Mouse (Mus musculus): ENCODE measurements around the gene Nbr1. TPM values are rescaled to one million over a fixed set of nuclear protein-coding genes. Genes with fewer than 3 reads are reported as not detected.
A peak's percentile ranks its signal among the peaks of the same experiment; 100 is the strongest.
"Not testable (repeated sequence)": the region's sequence is repeated elsewhere in the genome, so short reads cannot be mapped to it uniquely, and the experiment has no call there.

Nbr1 gene
- polyA plus RNA-seq, 1 experiment from 2014 or later: 61.2 TPM

DNA sequence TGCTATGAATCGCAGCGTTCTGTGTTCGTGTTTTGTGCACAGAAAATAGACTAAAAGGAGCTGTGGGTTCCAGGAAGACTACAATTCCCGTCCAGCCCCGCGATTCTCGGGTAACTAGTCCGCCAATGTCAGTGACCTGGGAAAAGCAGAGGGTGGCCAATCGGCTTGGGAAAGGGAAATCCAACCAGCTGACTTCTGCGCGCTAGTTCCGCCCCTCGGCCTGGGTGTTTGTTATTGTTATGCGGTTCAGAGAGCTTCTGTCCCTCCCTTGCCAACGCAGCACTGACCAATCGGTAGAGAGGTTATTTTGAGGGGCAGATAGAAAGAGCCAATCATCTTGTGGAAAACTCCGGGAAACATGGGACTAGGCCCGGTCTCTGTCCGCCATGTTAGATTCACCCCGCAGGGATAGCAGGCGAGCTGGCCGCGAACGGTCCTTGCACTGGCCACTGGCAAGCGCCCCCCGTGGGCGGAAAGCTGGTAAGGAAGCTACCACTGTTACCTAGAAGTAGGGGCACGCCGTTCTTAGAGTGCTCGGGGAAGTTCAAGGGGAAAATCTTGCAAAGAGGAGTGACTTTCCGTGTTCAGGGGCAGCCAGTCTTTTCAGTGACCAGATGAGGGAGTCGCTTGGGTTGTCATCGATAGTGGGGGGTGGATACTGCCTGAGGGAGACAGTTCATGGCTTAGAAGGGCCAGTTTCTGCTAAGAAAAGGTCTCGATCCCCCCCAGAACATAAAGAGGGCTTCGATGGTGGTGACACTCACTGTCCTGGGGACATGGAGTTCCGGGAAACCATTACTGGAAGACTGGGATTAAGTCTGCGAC lies 739 bp downstream of the Nbr1 start:
- Histone ChIP-seq H3K36me3 (no peaks in the 10 kb centered on the region), H3K4me2 (replicated peaks) (peak overlapping the region; percentile 56), H3K27ac (peak overlapping the region; percentile 92), H3K4me1 (replicated peaks) (peaks cover 14% of the 10 kb centered on the region; the same call in 1 of the 2 replicates), H3K9me3 (no peaks in the 10 kb centered on the region), H3K9ac (peak overlapping the region; percentile 77), H3K27me3 (replicated peaks) (no peaks in the 10 kb centered on the region), H3K4me3 (replicated peaks) (peak overlapping the region; percentile 88)
- peak; percentile 97 for ATAC-seq
- under 1% methylated on average over 37 of the region's 37 CpGs for WGBS

- H3K4me1 ChIP-seq (replicated peaks): peaks cover 14% of the 10 kb centered on the region; the same call in 1 of the 2 replicates
- WGBS: 9% methylated on average over 8 of the region's 8 CpGs
- peak overlapping the region; percentile 88 for H3K4me3 ChIP-seq (replicated peaks)
- no peaks in the 10 kb centered on the region for H3K27me3 ChIP-seq (replicated peaks)
- peak overlapping the region; percentile 91 for H3K27ac ChIP-seq
- no peaks in the 10 kb centered on the region for H3K9me3 ChIP-seq
- H3K36me3 ChIP-seq: peaks cover 5% of the 10 kb centered on the region; the same call in 1 of the 2 replicates
- H3K4me2 ChIP-seq (replicated peaks): peak overlapping the region; percentile 56
- ATAC-seq: no peak
- peak overlapping the region; percentile 77 for H3K9ac ChIP-seq
Measured at GRCm38 (mm10) chr11:101553354-101553930, 1.5 kb downstream of the Nbr1 start.

GRCm38 (mm10) chr11:101556541-101556940 lies 4.6 kb downstream of the Nbr1 start:
- Histone ChIP-seq H3K27ac (no peak overlapping the region), H3K36me3 (peaks cover 10% of the 10 kb centered on the region; the same call in 1 of the 2 replicates), H3K27me3 (replicated peaks) (no peaks in the 10 kb centered on the region), H3K4me3 (replicated peaks) (no peak overlapping the region), H3K9me3 (no peaks in the 10 kb centered on the region), H3K9ac (no peak overlapping the region), H3K4me2 (replicated peaks) (no peak overlapping the region), H3K4me1 (replicated peaks) (peaks cover 8% of the 10 kb centered on the region; the same call in 1 of the 2 replicates)
- 81% methylated on average over 7 of the region's 7 CpGs for WGBS
- ATAC-seq: no peak

- H3K9ac ChIP-seq: no peak overlapping the region
- peaks cover 8% of the 10 kb centered on the region; the same call in 1 of the 2 replicates for H3K4me1 ChIP-seq (replicated peaks)
- H3K9me3 ChIP-seq: no peaks in the 10 kb centered on the region
- whole genome bisulfite sequencing: 67% methylated on average over 2 of the region's 2 CpGs
- H3K4me3 ChIP-seq (replicated peaks): no peak overlapping the region
- H3K4me2 ChIP-seq (replicated peaks): no peak overlapping the region
- ATAC-seq: no peak
- H3K36me3 ChIP-seq: peaks cover 10% of the 10 kb centered on the region; the same call in 1 of the 2 replicates
- H3K27ac ChIP-seq: no peak overlapping the region
- H3K27me3 ChIP-seq (replicated peaks): no peaks in the 10 kb centered on the region
Measured at GRCm38 (mm10) chr11:101556954-101557353, 5.0 kb downstream of the Nbr1 start.

GRCm38 (mm10) chr11:101562391-101562790 lies 10.4 kb downstream of the Nbr1 start:
- Histone ChIP-seq H3K27me3 (replicated peaks) (no peaks in the 10 kb centered on the region), H3K27ac (no peak overlapping the region), H3K9ac (no peak overlapping the region), H3K4me3 (replicated peaks) (no peak overlapping the region), H3K9me3 (no peaks in the 10 kb centered on the region), H3K4me1 (replicated peaks) (no peaks in the 10 kb centered on the region), H3K36me3 (peaks cover 31% of the 10 kb centered on the region), H3K4me2 (replicated peaks) (no peak overlapping the region)
- peak; percentile 31; the same call in 1 of the 2 replicates for ATAC-seq
- 43% methylated on average over 5 of the region's 5 CpGs for WGBS

GRCm38 (mm10) chr11:101568421-101568820 lies 16.5 kb downstream of the Nbr1 start:
- peaks cover 60% of the 10 kb centered on the region for H3K36me3 ChIP-seq
- H3K27me3 ChIP-seq (replicated peaks): no peaks in the 10 kb centered on the region
- H3K4me2 ChIP-seq (replicated peaks): no peak overlapping the region
- WGBS: 73% methylated on average over 3 of the region's 3 CpGs
- H3K9ac ChIP-seq: no peak overlapping the region
- H3K4me1 ChIP-seq (replicated peaks): no peaks in the 10 kb centered on the region
- no peak overlapping the region for H3K4me3 ChIP-seq (replicated peaks)
- no peaks in the 10 kb centered on the region for H3K9me3 ChIP-seq
- ATAC-seq: peak; percentile 75; the same call in 1 of the 2 replicates
- no peak overlapping the region for H3K27ac ChIP-seq

DNA sequence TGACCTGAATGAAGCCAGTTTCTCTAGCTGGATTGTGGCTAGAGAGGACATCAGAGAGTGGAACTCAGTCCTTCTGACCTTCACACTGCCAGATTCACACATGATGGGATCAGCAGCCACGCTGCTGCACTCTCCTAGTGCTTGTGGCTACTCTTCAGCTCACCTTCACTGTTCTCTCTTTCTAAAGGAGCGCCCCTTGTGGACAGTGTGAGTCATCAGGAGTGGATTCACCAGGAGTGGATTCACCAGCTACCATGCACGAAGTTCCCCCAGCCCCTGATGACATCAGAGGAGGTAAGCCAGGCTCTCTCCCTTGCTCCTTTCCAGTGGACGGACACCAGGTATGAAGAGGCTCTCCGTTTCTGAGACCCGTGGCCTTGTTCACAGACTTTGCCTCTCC lies 24.2 kb downstream of the Nbr1 start:
- no peaks in the 10 kb centered on the region for H3K27me3 ChIP-seq (replicated peaks)
- no peak overlapping the region for H3K4me2 ChIP-seq (replicated peaks)
- H3K36me3 ChIP-seq: peaks cover 64% of the 10 kb centered on the region
- no peak overlapping the region for H3K4me3 ChIP-seq (replicated peaks)
- no peaks in the 10 kb centered on the region for H3K9me3 ChIP-seq
- H3K9ac ChIP-seq: no peak overlapping the region
- 76% methylated on average over 6 of the region's 6 CpGs for WGBS
- no peak overlapping the region for H3K27ac ChIP-seq
- H3K4me1 ChIP-seq (replicated peaks): no peaks in the 10 kb centered on the region
- ATAC-seq: no peak

DNA sequence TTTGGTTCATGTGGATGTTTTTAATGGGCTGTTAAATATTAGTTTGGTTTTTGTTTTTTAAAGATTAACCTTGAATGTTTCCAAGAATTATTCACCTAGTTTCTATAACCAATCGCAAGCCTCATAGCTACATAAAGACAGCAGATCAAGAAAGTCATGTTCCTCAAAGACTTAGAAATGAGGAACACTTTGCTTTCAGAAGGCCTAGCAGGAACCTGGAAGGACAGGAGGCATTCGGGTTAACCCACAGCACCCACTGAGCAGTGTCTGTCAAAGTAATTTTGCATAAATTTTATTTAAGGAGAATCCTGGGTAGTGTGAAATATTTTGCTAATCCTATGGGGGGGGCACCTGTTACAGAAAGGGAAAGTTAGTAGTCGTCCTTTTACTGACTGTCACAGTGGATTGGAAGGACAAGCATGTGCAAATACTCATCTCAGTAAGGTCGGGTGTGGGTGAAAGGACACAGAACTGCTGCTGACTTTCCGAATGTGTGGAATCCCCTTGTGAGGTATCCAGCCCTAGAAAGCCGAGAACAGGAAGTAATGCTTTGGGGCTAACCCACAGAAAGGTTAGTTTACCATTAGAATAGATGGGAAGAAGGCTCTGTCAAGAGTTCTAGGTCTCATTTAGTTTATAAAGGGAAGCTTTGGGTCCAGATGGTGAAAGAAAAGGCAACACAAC lies 29.3 kb downstream of the Nbr1 start:
- no peak for ATAC-seq
- H3K27me3 ChIP-seq (replicated peaks): no peaks in the 10 kb centered on the region
- H3K36me3 ChIP-seq: peaks cover 27% of the 10 kb centered on the region
- WGBS: 68% methylated on average over 6 of the region's 6 CpGs
- H3K9me3 ChIP-seq: no peaks in the 10 kb centered on the region
- 0 out of 2 replicates have a peak, but pooled peaks cover 8% of the 10 kb centered on the region for H3K4me1 ChIP-seq (replicated peaks)
- H3K4me3 ChIP-seq (replicated peaks): no peak overlapping the region
- no peak overlapping the region for H3K27ac ChIP-seq
- no peak overlapping the region for H3K4me2 ChIP-seq (replicated peaks)
- H3K9ac ChIP-seq: no peak overlapping the region

DNA sequence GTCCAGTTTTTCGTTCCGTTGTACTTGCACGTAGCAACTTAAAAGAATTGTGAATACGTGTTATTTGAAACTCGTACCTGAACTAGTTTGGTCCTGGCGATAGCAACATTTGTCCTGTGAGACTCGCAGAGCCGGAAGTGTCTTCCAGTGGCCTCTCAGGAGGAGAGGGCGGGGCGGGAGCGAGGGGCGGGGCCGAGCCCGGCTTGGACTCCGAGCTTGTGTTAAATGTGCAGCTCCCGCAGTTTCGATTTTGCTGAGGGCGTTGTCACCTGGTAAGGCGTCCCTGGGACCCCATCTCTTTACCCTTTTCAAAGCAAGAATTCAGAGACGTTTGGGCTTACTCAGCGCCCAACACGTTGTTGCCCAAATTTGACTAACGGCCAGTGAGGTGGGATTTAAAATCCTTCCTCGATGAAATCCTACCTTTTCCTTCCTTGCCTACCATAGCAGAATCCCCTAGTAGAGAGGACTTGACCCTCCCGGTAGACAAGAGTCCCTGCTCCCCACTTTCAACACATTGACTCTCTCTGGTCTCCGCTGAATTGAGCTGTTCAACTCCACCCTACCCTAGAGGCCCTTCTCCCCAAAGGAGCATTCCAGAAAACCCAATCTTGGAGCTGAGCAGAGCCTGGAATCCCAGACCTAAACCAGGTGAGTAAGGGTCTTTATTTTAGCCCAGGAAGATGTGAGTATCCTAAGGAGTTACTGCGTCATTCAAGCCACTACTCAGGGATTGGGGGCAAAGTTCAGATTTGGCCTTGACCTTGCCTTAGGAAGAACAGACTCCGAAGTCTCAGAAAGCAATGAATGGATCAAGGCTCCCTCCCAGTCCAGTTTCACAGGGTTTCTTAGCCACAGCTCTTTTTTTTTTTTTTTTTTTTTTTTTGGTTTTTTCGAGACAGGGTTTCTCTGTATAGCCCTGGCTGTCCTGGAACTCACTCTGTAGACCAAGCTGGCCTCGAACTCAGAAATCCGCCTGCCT lies 30.4 kb downstream of the Nbr1 start, which contains the start of gene Tmem106a:
Gene Tmem106a (plus strand): TSS at position 189 of the 982 bp plus-strand sequence.
- H3K4me3 ChIP-seq (replicated peaks): peak within 1 kb of the TSS; percentile 47
- WGBS: 18% methylated on average over 31 of the region's 31 CpGs
- ATAC-seq: peak; percentile 91
- peak within 1 kb of the TSS; percentile 66 for H3K27ac ChIP-seq
- H3K36me3 ChIP-seq: peaks cover 16% of the 10 kb centered on the region
- H3K27me3 ChIP-seq (replicated peaks): no peaks in the 10 kb centered on the region
- H3K9me3 ChIP-seq: no peaks in the 10 kb centered on the region
- H3K9ac ChIP-seq: peak within 1 kb of the TSS; percentile 53
- 0 out of 2 replicates have a peak, but pooled peaks cover 8% of the 10 kb centered on the region for H3K4me1 ChIP-seq (replicated peaks)
- peak within 1 kb of the TSS; percentile 62 for H3K4me2 ChIP-seq (replicated peaks)

- Histone ChIP-seq H3K4me3 (replicated peaks) (no peak overlapping the region), H3K9ac (no peak overlapping the region), H3K9me3 (no peaks in the 10 kb centered on the region), H3K4me1 (replicated peaks) (0 out of 2 replicates have a peak, but pooled peaks cover 8% of the 10 kb centered on the region), H3K36me3 (peaks cover 8% of the 10 kb centered on the region; the same call in 1 of the 2 replicates), H3K27ac (no peak overlapping the region), H3K4me2 (replicated peaks) (no peak overlapping the region), H3K27me3 (replicated peaks) (no peaks in the 10 kb centered on the region)
- WGBS: 90% methylated on average over 2 of the region's 2 CpGs
- ATAC-seq: no peak
Measured at GRCm38 (mm10) chr11:101583205-101583604, 31.3 kb downstream of the Nbr1 start.

- H3K9ac ChIP-seq; H3K4me3 ChIP-seq (replicated peaks); H3K27ac ChIP-seq; H3K36me3 ChIP-seq; H3K4me2 ChIP-seq (replicated peaks); H3K27me3 ChIP-seq (replicated peaks); ATAC-seq; H3K9me3 ChIP-seq: not testable (repeated sequence)
- 97% methylated on average over 1 of the region's 1 CpGs for WGBS
- H3K4me1 ChIP-seq (replicated peaks): peaks cover 17% of the 10 kb centered on the region; the same call in 1 of the 2 replicates
Measured at GRCm38 (mm10) chr11:101585031-101585430, 33.1 kb downstream of the Nbr1 start.
